Mouse (Mus musculus) fat pad, adult 2 months (tissue): ENCODE measurements around the gene Slc37a1.

Experiments used
- DNase-seq: peaks from one replicate; pipeline ENCODE4 v3.0.0-alpha.2; 2011; ENCODE audit warnings: low read depth, low spot score; ENCODE audit errors: extremely low read depth

Gene Slc37a1

DNA sequence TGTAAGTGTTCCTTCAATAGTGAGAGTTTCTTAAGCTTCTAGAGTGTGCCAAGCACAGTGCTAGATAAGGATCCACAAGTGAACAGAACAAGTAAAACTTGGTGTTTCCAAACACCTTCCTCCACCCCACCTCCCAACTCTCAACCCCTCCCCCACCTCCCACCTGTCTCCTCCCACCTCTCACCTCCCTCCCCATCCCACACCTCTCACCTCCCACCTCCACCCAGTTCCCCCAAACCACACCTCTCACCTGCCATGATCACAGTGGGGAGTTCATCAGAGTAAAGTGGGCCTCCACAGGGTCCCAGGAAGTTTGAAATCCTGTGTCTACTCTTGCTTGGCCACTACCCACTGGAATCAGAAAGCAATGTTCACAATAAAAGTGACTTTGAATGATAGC lies 3.7 kb downstream of the Slc37a1 start:
- no peak for DNase-seq

DNA sequence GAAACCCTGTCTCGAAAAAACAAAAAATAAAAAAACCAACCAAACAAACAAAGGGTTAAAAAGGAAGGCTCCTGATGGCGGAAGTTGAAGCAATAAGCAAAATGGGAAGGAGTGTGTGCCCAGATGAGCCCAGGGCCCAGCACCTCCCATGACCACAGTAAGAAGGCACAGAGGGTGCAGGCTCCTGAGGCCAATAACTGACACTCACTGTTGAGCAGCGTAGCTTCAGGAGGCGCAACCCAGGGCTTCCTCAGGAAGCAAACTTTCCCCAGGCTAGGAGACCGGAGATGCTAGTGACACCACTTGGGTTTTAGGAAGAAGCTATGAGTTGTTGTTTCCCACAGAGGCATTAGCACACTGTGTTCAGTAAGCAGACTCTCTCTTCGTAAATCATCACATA lies 4.3 kb downstream of the Slc37a1 start:
- no peak for DNase-seq

- DNase-seq, result no peak
Measured at GRCm38 (mm10) chr17:31294363-31295214, 8.0 kb downstream of the Slc37a1 start.

GRCm38 (mm10) chr17:31295215-31295891 lies 8.8 kb downstream of the Slc37a1 start:
- DNase-seq, result no peak

GRCm38 (mm10) chr17:31295892-31296781 lies 9.5 kb downstream of the Slc37a1 start:
- DNase-seq, result no peak

DNA sequence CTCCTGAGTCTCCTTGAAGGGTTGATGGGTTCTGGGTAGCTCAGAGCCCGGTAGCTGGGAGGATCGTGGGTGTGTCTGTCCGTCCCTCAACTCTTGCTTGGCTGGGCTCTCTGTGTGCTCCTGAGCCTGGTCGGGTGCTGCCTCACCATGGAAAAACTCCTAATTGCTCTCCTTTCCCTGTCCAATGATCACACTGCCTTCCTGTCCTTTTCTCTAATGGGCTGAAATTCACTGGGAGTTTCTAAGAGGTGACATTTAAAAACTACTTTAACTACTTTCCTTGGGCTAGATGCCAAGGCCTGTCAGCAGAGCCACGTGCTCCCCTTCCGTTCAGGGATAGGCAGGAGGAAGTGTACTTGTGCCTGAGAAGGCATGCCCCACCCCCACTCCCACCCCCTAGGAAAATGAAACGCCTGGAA lies 10.9 kb downstream of the Slc37a1 start:
- no peak for DNase-seq

GRCm38 (mm10) chr17:31298419-31299209 lies 12.0 kb downstream of the Slc37a1 start:
- no peak for DNase-seq

- DNase-seq, result no peak
Measured at GRCm38 (mm10) chr17:31299981-31300380, 13.4 kb downstream of the Slc37a1 start.

DNA sequence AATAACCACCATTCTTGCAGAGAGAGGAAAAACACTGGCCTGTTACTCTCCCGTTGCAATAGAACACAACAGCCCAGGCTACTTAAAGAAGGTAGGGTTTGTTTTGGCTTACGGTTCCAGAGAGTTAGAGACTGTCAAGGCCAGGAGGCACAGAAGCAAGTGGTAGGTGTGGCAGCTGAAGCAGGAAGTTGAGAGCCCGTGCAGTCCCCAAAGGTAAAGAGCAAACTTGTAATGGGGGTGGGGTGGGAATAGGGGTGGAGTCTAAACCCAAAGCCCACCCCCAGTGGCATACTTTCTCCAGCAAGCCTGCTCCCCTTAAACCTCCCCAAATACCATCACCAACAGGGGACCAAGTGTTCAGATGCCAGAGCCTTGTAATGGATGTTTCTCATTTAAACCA lies 14.1 kb downstream of the Slc37a1 start:
- no peak for DNase-seq

GRCm38 (mm10) chr17:31303401-31303800 lies 16.8 kb downstream of the Slc37a1 start:
- DNase-seq, result no peak

GRCm38 (mm10) chr17:31304895-31305775 lies 18.5 kb downstream of the Slc37a1 start:
- DNase-seq, result no peak

DNA sequence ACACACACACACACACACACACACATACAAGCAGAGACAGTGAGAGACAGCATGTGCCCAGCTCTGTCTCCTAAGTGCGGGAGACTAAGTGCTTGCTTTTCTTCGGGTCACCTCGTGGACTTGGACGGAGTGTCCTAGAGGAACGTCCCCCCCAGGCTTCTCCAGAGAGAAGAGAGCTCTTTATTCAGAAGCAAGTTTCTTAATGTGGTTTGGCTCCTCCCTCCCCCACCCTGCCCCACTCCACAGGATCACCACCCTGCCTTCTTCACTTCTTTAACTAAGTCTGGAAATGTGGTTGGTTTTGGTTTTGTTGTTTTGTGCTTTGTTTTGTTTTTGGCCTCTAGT lies 19.2 kb downstream of the Slc37a1 start:
- DNase-seq, result no peak

- no peak for DNase-seq
Measured at GRCm38 (mm10) chr17:31307756-31308155, 21.2 kb downstream of the Slc37a1 start.

- no peak for DNase-seq
Measured at GRCm38 (mm10) chr17:31308291-31308816, 21.8 kb downstream of the Slc37a1 start.

DNA sequence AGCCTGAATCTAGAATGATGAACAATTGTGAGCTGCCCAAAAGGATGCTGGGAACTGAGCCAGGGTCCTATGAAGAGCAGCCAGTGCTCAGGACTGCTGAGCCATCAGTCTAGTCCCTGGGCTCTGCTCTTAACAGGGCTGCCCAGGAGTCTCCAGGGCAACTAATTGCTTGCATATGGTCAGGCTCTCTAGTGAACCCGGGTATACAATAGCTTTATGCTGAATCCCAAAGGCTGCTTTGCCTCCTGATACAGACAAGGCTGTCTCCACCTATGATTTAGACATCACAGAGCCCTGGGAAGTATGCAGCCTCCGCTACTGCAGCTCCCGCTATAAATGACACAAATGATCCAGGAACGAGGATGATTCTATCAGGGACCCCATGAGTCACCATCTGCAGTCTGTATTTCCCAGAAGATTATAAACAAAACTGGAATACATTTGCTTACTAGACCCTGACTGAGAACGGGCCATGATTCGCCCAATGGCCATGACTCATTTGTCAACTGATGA lies 22.7 kb downstream of the Slc37a1 start:
- no peak for DNase-seq

- DNase-seq, result no peak
Measured at GRCm38 (mm10) chr17:31311047-31311446, 24.5 kb downstream of the Slc37a1 start.

DNA sequence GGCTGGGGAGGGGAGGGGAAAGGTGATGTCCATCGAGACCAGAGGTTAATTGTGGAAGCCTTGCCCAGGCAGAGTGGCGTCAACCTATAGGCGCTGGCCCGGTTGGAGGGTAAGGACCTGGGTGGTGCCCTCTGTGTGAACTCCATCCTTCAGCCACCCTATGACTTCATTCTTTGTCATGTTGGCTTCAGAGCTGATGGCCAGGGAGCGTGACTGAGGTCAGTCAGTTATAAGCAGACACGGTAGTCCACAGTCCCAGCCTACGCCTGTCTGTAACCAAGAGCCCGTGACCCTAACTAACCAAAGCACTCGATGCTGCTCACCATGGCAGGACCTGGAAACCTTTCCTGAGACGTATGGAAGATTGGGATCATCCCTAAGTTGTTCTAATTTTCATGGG lies 26.1 kb downstream of the Slc37a1 start:
- DNase-seq, result no peak

GRCm38 (mm10) chr17:31315046-31315792 lies 28.6 kb downstream of the Slc37a1 start:
- no peak for DNase-seq

DNA sequence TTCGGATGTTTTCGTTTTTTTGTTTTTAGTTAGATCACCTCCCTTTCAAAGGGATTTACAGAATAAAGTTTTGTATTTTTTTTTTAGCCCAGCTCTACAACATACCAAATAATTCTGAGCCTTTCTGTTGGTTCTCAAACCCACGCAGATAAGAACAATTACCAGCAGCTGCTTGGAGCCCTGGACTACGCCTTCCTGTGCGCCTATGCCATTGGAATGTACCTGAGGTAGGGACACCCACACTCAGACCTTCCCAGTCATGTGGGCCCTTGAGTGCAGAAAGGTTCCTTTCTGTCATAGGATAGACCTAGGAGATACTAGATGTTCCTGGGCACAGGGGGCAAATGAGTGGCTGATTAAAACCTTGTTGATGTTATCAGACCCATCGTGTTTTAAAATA lies 29.4 kb downstream of the Slc37a1 start:
- no peak for DNase-seq
